Mouse (Mus musculus) frontal cortex, postnatal 36 days (tissue): ENCODE results near the gene Clasp2.
"Not testable (repeated sequence)": the region's sequence is repeated elsewhere in the genome, so short reads cannot be mapped to it uniquely, and the experiment has no call there.

ENCODE experiments used
- DNase-seq, 2 experiments: peaks; one replicate each; pipeline ENCODE4 v3.0.0; 2022; ENCODE audit warnings: low spot score in 2 of 2

Clasp2 gene

DNA sequence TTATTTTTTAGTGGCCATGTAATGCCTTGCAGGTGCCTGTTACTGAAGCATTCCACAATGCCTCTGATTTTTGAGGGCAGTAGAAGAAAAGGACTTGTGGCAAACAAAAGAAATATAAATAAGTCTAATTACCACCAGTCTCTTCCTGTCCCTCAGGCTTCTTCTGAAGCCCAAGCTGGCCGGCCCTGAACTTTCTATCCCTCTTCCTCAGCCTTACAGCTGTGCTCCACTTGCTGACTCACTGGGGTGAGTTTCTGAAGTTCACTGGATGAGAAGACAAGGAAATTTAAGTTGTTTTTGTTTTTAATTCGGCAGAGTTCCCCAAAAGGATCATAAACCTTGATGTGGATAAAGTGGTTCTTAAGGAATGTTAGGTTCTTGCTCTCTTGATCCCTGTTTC lies 74.6 kb downstream of the Clasp2 start:
- DNase-seq, result no peak

DNA sequence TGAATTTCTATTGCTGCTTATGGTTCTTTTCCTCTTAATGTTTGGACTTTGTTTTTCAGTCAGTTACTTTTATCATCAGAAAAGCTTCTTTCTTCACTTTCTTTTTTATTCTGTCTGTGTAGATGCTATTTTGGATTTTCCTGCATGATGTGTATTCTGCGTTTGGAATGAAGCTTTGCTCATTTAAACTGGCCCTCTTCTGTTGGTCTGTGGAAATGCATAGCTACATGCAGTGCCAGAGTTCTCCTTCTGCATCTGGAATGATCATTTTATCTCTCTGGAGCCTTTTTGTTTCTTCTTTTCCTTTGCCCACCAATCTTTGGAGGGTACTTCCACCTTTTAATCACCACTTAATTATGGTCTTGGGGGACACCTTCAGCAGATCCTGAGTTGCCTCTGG lies 80.9 kb downstream of the Clasp2 start:
- no peak for DNase-seq

- DNase-seq, result no peak
Measured at GRCm38 (mm10) chr9:113828719-113829118, 87.4 kb downstream of the Clasp2 start.

DNA sequence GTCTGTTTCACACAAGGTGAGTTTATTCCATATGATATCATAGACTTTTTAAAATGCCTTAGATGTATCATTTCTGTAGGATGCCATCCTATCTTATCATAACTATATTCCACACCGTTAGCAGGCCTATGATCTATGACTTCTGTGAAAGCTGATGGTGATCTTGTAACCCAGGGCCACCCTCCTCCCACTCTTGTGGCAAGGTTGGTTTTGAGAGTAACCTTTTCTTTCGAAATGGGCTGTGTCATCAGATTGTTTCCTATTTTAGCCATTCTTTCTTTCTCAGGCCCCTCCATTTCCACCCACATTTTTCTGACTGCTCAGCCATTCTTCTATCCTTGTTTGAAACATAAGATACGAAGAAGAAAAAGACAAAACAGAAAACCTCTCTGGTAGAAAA lies 88.9 kb downstream of the Clasp2 start:
- DNase-seq, result no peak

DNA sequence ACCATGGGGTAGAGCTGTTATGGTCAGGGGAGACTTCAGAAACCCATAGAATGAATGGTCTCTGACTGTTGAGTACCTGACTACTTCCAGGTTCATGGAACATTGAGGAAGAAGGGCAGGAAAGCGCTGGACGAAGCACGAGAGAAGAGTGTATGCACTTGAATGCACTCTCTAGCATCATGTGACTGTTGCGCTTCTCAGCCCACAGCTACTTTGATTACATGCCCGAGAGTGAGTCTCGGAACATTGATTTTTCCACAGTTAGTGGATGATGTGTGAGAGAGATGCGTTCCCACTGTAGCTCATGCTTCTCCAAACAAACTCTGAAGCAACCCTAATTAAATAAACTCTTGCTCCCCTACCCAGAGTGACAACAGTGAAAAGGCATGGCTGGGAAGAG lies 92.2 kb downstream of the Clasp2 start:
- DNase-seq, result no peak

DNA sequence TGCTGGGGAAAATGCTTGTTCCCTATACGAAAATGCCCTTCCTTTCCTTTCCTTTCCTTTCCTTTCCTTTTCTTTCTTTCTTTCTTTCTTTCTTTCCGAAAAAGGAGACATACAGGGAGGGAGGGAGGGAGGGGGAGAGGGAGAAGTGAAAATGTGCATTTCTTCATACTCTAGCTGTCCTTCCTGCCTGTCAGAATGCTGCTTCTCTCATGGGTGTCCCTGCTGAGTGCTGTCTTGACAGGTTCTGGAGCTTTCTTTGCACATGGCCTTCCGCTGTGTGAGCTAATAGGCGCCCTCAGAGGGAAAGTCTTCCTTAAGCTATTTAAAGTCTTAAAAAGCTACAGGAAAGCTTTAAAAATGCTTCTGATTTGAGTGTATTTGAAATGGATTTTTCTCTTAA lies 95.7 kb downstream of the Clasp2 start:
- no peak for DNase-seq

DNA sequence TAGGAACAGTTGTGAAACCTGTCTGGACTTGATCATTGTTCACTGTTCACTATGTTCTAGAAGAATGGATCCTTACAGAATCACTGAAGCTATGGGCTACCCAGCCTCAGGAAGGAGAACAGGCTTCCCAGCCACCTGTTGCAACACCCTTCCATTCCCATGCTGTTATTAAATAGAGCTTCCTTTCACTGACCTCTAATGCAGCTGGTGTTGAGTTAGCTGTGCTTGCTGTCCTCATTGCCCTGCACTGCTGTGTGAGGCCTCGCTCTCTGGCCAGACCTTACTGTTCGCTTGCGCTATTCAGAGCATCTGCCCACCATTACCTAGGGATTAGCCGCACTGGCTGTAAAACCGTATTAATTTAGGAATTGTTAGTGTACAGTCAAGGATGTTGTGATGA lies 96.2 kb downstream of the Clasp2 start:
- DNase-seq, result no peak

DNA sequence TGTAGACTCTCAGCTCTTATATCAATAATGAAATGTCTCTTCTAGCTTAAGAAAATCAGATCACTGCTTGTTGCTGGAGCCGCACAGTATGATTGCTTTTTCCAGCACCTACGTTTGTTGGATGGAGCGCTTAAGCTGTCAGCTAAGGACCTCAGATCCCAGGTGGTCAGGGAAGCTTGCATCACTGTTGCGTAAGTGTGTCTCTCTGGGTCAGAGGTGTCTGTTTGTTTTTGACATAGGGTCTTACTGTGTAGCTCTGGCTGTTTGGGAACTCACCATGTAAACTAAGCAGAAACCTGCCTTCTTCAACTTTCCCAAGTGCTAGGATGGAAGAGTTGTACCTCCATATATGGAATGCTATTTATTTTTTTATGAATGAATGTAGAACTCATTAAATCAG lies 102.8 kb downstream of the Clasp2 start:
- no peak for DNase-seq

GRCm38 (mm10) chr9:113855441-113855840 lies 114.2 kb downstream of the Clasp2 start:
- no peak for DNase-seq

- DNase-seq, result peak in 1 of 2 experiments; percentile 16
Measured at GRCm38 (mm10) chr9:113857281-113857928, 116.1 kb downstream of the Clasp2 start.

DNA sequence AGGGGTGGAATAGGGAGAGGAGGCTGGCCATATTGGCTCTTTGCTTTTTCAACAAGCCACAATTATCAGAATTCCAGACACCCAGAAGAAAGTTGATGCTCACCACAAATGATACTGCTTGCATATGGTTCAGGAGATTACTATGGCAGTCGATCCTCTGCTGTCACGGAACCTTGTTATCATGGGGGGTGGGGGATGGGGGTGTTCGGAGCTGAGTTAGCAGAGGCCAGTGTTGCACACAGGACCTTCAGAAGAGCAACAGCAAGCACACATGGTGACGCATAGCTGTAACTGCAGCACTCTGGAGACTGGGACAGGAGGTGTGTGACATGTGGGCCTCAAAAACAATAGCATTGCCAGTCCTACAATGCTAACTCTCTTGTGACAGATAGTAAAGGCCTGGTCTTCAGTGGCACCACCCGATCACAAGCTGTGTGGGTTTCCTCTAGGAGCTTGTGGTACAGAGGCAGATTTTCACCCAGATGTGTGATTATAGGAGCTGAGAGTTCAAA lies 116.7 kb downstream of the Clasp2 start:
- no peak for DNase-seq

- DNase-seq, result no peak
Measured at GRCm38 (mm10) chr9:113859420-113859819, 118.1 kb downstream of the Clasp2 start.

DNA sequence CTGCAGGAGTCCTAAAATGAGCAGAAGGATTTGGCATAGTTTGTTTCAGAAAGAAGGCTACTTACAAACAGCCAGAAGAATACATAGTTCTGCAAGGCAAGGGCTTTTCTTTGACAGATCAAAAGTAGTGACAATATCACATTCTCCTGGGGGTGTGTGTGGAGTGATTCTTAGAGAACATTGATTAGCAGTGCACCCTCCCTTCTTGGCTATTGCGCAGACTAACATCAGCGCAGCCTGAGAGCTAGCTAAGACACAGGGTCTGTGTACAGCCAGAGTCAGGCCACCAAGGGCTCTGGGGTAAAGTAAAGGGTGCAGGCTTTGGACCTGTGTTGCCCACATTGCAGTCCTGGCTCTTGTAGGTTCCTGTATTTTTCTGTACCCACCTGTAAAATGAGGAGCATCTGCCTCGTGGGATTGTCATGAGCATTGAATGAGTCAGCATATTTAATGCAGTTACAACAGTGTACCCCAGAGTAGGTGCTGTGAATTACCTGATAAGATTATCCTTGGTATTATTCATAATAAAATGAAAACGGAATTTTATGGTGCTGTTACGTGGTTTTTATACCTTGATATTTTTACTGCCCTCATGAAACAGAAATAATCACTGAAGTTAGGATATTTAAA lies 122.2 kb downstream of the Clasp2 start:
- DNase-seq, result no peak

DNA sequence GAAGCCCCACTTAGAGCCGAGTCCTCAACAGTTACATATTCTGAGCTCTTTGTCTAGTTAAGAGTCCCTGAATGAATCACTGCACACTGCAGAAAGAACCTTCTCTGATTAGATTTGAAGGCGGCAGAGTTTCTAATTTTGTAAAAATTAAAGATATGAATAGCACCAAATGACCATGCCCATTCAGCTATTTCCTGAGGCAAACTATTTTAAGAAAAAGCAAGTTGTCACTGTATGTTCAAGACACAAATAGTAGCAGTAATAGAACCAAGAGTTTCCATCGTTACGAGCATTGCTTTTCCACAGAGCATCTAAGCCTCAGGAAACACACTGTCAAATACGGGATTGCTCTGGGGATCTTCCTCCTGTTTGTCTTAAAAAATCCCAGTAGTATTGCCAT lies 126.7 kb downstream of the Clasp2 start:
- DNase-seq, result peak in 1 of 2 experiments; percentile 14

DNA sequence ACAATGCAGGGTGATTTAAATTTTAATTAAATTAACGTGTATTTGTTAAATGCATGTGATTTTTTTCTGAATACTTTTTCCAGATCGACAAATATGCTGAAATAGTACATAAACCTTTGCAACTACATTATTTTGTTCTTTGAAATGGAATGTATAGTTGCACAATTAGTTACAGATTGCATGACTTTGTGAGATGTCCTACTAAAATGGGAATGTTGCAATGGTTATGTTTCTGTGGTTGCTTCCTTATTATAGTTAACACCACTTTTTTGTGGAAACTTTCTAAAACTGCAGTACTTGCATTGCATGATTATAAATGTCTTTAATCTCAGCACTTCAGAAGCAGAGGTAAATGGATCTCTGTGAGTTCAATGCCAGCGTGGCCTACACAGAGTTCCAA lies 153.6 kb downstream of the Clasp2 start:
- no peak for DNase-seq

DNA sequence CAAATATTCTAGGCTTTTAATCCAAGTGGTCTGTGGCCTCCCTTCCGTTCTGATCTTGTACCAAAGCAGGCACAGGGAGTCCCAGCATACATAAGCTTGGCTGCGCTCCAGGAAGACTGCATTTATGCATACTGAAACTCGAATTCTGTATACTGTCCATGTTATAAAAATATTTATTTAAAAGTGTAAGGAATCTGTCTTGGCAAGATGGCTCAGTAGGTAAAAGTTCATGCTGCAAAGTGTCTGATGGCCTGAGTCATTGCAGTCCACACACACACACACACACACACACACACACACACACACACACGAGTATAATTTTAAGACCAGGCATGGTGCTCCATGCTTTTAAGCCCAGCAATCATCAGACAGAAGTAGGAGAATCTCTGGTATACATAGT lies 161.9 kb downstream of the Clasp2 start:
- no peak for DNase-seq

DNA sequence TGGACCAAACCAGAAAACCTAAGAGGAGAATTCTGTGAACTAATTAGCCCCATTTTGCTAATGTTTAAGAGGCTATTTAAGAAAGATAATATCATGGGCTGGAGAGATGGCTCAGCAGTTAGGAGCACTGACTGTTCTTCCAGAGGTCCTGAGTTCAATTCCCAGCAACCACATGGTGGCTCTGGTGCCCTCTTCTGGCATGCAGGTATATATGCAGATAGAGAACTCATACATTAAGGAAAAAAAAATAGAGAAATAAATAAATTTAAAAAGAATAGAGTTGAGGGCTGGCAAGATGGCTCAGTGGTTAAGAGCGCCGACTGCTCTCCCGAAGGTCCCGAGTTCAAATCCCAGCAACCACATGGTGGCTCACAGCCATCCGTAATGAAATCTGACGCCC lies 163.0 kb downstream of the Clasp2 start:
- DNase-seq, result not testable (repeated sequence)

DNA sequence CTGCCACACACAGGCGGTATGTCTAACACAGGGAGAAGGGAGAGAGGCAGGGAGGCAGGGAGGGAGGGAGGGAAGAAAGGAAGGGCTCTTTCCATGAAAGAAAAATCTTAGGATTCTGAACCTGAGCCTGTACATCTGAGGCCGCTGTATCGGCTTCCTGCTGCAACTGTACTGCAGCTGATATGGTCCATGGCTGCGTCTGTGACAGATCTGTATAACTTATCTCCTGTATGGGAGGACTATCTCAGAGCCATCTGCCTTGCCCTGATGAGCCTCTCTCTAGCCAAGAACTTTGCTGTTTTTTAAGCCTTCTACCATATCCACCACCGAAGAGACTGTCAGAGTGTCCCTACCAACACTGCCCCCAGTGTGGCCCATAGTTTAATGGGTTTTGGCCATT lies 174.5 kb downstream of the Clasp2 start:
- DNase-seq, result no peak

GRCm38 (mm10) chr9:113922677-113923076 lies 181.4 kb downstream of the Clasp2 start:
- no peak for DNase-seq

GRCm38 (mm10) chr9:113924883-113925282 lies 183.6 kb downstream of the Clasp2 start:
- no peak for DNase-seq

DNA sequence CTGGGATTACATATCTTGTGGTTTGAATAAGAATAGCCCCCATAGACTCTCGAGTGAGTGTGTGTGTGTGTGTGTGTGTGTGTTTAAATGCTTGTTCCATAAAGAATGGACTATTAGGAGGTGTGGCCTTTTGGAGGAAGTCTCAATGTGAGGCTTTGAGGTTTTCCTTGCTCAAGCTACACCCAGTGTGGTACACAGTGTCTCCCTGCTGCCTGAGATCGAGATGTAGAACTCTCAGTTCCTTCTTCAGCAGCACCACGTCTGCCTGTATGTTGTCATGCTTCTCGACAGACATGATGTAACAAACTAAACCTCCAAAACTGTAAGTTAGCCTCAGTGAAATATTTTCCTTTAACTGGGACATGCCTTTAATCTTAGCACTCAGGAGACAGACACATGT lies 187.3 kb downstream of the Clasp2 start:
- no peak for DNase-seq

DNA sequence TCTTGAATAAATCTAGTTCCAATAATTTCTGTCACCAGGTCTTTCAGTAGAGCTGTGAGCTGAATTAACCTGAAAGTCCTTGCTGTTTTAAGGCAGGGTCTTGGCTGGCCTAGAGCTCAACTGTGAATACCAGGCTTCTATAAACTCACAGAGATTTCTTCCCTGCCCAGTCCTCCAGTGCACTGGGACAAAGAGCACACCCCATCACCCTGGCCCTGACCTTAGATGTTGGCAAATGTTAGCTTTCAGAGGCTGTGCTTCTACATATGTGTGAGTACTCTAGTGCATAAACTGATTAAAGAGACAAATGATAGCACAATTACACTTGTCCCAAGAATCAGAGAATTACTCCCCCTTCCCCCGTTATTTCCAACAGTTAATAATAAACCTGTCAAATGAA lies 188.4 kb downstream of the Clasp2 start:
- no peak for DNase-seq

GRCm38 (mm10) chr9:113930534-113931374 lies 189.5 kb downstream of the Clasp2 start, which contains the start of gene Ubp1:
Gene Ubp1 (plus strand): TSS chr9:113930934.
- DNase-seq, result peak; percentile 96 to 98
